Mouse (Mus musculus) heart, postnatal 4 days (tissue): ENCODE results near the gene Fzd4. TPM values are rescaled to one million over a fixed set of nuclear protein-coding genes. Genes with fewer than 3 reads are reported as not detected.
A peak's percentile ranks its signal among the peaks of the same experiment; 100 is the strongest.

ENCODE experiments used
- DNase-seq: peaks from one replicate; pipeline ENCODE4 v3.0.0; 2021
- total RNA-seq, 2 experiments: library from RNA; stranded (reverse); gene quantifications; 2 replicates each; pipeline ENCODE4 v1.2.3; 2021

Gene Fzd4
- 10 to 100 TPM; 43.2 TPM for total RNA-seq

DNA sequence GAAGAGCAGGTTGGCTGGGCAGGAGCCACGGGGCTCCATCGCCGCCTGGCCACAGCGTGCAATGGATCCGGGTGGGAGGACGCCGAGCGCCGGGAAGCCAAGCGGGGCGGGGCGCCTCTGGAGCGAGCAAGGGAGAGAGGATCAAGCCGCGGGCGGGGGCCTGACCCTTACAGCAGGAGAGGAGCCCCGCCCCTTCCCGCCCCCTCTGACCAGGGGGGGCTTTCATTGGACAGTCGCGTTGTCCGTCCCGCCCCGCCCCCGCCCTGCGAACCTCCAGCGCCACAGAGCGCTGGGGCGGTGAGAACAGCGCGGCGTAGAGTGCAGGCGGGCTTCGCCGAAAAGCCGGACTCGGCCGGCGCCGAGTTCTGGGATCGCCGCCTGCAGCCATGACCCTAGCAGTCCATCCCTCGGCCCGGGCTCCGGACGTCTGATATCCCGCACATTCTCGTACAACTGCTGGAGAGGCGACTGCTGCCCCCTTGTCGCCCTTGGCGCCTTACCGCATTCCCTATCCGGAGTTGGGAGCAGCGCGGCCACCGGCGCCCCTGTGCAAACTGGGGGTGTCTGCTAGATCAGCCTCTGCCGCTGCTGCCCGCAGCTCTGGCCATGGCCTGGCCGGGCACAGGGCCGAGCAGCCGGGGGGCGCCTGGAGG lies at the start of gene Fzd4, which contains the start of gene Tmem135:
Gene Fzd4, plus strand, starts transcription at position 275 of the 653 bp plus-strand sequence.
Gene Tmem135, minus strand, starts transcription at position 142 of the 653 bp plus-strand sequence.
- DNase-seq = peak; percentile 97

DNA sequence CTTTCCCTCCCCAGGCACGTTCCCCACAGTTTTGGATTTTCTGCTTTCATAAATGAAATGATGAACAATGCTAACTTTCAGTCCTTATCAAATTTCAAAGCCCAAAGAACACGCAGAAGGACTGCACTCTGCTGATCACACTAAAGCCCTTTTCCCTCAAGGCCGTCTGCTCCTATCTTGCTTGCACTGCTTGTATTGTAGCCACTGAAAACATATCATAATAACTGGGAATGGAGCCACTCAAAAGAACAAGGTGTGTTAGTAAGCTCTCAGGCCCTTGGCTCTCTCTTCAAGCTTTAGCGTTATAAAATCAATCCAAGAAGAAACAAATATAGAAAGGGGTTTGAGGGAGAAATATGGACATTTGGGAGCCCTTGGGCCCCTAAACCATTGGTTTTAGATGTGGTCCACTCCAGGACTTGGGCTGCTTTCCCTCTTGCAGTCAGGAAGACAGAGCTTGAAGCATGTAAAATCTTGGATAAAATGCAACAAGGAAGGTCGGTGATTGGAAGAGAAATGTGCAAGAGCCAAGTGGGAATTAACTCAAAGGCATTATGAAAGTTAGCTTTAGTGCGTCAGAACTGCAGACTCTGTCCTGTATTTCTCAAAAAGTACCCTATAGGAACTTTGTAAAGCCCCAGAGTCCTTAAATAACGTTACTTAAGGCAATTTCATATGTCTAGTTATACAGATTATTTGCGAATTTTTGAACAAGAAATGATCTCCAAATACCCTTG lies 48.5 kb upstream of the Fzd4 start:
- no peak for DNase-seq

DNA sequence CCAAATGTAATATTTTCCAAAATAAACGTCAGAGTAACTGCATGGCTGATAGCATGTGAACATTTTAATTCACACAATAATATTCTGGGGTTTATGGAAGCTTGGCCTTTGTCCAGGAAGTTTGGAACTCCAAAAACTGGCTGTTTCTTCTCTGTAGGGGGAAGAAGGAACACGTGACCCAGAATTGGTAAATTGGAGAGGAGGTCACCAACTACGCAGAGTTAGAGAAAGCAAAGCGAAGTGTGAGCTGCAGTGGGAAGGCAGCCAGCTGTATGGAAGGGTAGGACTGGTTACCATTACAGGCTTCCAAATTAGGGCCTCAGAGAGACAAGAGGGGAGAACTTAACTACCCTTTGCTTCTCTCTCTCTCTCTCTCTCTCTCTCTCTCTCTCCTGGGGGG lies 47.8 kb upstream of the Fzd4 start:
- peak; percentile 32 for DNase-seq

DNA sequence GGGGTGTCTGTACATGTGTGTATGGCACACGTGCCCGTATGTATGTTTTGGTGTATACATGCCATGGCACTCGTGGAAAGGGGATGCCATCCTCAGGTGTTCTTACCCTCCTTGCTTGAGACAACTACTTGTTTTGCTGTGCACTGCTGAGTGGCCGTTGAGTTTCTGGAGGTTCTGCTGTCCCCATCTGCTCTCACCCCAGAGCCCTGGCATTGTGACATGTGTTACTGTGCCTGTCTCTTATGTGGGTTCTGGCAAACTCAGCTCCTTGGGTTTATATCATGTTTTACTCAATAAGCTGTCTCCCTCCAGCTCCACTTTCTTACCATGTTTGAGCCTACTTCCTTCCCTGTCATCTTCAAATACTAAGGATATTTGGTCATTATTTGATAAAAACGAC lies 40.2 kb upstream of the Fzd4 start:
- DNase-seq = no peak

DNA sequence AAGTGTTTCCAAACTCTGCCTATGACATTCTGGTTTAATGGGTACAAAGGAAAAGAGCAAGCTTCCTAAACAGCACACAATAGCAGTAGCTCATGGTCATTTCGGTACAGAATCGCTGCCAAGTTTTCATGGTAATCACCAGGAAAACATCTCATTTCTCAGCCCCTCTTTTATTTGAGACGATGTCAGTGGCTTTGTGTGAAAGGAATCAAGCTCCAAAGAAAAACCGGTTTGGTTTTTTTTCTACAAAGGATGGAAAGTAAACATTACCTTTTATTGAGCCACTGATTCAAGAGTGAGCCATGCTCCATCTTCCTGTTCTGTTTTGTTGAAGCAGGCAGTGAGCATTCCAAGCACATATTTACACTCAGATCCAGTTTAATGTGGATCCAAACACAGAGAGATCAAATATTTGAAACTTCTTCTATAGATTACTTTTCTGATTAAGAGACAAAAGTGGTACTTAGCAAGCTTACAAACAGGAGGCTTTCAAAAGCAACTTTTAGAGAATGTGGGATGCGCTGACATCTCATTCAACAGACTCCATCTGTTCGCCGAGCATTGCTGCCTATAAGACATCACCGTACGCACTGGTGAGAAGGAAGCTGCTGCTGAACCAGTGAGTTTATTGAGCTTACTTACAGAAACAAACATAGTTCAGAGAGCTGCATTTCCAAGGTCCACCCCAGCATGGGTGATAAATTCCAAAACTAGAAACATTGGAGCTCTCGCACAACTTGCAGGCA lies 38.8 kb upstream of the Fzd4 start:
- no peak for DNase-seq

DNA sequence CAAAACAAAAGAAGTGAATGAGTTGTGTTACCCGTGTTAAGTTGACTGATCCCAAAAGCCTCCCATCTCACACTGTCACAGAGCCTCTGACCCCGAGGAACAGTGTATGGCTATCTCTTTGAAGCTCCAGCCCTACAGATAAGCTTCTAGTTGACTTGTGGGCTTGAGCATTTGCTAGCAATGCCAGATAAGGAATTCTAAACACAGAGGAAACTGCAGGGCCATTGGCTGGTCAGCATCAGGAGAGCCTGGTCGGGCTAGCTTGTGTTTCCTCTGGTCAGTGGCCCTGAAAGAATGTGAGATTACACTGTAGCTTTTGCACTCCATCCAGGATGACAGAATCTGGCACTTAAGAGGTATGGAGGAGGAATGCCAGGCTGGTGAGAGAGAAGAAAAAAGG lies 36.5 kb upstream of the Fzd4 start:
- DNase-seq = peak; percentile 33

DNA sequence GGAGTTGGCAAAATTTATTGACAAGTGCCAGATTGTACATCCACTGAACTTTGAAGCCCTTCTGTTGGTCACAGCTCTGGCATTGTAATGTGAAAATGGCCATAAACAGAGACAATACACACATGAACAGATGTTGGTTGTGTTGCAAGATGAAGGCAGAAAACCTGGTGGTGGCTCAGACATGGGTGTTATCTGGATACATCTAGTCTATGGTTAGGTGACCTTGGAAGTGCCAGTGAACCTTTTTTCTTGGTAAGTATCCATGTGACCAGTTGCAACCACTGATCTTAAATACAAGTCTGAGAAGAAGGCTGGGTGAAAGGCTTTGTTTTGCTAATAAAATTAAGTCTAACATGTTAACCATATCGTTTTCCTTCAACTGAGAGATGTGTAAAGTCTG lies 34.1 kb upstream of the Fzd4 start:
- DNase-seq = no peak

DNA sequence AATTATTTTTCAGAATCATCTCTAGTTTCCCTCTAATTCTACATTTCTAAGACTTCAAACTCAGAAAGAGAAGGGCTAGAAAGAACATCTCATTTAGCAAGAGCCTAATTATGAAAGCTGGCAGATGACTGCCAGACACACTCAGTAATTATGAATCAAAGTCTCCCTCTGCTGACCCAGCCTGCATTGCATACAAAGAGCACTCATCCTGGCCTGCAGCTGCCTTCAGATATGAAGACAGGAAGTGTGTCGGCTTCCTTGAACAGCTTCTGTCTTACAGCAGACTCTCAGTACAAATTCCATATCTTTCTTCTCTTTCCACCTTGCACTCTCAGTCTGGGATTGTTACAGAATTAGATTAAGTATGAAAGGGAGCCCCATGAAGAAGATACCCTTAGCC lies 33.2 kb upstream of the Fzd4 start:
- peak; percentile 65 for DNase-seq

DNA sequence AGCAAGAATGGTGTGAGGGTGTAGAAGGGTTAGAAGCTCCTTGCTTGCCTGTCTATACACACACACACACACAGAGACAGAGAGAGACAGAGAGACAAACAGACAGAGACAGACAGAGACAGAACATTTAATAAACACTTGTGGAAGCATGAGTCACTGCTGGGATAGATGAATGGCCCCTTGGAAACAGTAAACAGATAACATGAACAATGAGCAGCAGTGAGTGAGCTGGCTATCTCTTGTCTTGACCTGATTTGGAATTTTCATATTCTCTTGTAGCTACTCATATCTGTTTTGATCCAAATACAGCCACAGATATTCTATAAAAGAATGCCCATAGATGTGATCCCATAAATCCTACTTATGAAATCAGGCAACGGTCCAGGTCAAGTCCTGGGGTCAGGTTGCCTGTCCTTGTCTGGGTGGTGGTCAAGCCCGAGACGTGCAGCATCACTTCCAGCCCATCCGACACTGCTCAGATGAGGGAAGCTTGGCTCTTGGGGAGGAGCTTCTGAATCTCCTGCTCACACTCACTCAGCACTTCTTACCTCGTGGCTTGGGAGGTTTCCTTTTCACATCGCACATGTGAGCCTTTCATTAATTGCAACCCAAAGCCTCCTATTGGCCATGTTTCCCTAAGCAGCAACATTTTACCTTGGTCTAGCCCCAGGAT lies 32.4 kb upstream of the Fzd4 start:
- DNase-seq = no peak

DNA sequence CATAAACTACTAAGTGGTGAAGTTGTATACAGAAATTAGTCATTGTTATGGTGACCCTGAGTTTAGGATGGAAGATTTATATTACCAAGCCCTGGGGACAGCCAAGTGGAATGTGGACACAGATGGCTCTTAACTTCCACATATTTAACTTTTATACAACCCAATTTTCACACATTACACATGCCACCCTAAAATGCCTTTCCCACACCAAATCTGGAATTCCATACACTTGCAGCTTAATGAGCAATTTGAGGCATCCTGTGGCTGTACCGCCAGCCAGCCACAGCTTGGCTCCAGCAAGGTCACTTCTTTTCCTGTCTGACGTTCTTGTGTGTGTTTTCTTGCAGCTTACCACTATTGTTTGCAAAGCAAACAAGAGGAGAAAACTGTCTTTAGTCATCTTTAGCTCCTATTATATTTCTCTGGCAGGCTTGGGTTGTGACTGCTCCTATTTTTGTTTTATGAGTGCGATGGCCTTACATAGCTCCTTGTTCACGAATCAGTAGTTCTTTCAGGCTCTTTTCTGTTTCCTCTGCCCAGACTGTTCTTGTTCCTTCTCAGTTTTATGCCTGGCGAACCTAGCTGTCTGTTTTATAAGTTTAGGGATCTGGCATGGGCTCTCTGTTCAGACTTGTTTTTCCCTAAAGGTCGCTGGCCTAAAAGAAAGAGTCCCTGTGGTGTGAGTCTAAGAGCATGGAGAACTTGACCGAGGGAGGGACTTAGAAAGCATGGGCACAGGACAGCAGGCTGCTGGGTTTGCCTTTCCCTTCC lies 23.0 kb upstream of the Fzd4 start:
- no peak for DNase-seq

DNA sequence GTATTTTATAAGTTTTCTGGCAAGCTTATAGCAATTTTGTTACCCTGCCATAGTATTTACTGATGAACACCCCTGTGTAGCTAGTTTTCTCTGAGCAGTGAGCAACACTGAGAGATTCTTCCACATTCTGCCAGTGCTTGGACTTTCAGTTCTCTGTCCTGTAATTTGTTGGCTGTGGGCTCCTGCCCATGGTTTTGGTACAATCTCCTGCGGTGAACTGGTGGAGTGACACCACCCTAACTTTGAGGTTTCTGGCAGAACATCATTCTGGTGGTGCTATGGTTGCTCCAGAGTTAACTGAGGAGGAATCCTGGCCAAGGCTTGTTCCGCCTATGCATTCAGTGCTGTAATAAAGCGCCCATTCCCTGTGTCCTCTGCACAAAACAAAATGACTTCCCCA lies 21.3 kb upstream of the Fzd4 start:
- no peak for DNase-seq

DNA sequence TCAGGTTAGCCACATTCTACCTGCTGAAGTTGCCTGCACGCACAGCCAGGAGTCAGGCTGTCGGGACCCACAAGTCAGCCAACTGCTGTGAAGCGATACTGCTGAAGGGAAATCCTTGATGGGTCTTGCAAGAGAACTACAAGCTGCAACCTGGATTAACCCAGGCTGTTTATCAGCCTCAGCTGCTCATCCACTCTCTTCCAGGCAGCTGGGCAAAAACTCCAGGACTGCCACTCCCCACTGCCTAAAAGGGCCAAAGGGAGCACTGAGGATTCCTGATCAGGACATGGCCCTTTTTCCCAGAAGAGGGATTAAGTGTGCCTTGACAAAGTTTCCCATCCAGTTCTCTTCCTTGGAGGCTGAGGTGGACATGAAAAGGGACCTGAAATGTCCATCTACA lies 15.2 kb upstream of the Fzd4 start:
- no peak for DNase-seq

DNA sequence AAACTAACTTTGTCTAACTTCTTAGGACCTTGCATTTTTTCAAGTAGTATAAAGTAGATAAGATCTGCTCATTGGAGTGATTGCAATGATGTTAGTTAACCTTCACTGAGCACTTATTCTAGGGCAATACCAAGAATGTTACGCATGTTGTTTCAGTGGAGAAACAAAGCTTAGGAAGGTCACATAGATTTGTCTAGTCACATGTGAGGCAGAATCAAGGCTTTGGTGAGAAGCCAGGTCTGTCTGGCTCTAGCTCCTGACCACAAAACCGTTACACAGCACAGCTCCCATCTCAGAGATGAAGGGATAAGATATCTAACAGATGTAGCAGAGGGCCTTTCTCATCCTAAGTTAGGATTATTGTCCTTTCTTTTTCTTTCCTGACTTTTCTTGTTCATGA lies 13.5 kb upstream of the Fzd4 start:
- DNase-seq = no peak

DNA sequence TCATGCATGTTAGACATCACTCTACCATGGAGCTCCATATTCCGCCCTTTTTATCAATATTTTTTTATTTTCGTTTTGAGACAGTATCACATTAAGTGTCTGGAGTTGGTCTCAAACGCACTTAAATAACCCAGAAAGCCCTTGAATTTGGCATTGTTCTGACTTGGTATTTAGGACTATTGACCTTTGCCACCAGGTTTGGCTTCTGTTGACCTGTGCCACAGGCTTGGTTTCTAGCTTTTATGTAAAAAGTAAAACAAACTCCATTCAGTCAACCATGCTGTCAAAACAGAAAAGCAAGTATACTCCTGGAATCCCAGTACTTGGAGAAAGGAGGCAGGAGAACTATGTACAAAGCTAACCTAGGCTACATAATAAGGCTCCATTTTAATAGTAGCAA lies 12.9 kb upstream of the Fzd4 start:
- DNase-seq = no peak

DNA sequence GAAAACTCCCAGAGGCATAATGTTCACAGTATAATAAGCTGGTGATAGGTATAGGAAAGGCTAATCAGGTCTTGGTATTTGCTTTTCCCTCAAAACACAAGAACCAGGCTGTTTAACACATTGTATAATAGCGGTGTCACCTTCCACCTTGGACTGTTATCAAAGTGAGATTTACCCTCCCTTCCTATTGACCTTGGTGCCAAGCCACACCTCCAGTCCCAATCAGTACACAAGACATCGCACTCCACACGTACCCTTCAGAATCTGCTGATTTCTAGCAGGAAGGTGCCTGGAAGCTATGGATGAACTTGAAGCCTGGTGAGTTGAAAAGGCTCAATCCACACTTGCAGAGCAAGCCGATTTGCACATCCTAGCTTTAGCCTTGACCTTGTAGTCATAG lies 12.3 kb upstream of the Fzd4 start:
- DNase-seq = no peak

DNA sequence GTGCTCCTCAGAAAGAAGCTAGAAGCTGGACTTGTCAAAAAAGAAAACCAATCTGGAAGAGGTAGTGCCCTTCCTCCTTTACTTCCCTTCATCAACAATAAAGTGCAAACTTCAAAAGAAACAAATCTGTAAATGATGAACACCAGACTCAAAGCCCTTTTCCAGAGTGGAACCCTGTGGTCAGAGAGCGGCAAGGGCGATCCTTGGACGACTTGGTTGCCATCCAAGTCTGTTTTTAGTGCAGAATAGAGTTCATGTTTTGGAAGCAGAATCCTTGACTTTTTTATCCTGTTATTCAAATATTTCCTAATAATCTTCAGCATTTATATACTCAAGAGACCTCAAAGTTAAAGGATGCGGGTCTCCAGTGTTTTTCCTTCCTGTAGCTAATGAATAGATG lies 11.8 kb upstream of the Fzd4 start:
- no peak for DNase-seq

DNA sequence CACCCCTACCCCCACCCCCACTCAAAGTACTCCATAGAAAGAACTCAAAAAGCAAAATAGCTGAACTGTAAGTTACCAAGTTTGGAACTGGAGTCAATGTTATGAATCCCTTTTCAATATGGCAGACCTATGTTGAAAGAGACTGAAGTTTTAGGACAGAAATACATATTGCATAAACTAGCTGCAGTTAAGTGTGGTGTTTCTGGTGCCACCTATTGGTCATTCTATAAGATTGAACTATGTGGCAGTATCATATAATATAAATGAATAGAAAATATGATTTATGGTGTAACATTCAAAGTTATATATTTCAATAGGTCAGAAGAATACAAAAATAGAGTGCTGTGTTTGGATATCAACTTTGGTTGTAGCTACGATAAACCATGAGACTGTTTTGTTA lies 11.3 kb upstream of the Fzd4 start:
- DNase-seq = no peak

DNA sequence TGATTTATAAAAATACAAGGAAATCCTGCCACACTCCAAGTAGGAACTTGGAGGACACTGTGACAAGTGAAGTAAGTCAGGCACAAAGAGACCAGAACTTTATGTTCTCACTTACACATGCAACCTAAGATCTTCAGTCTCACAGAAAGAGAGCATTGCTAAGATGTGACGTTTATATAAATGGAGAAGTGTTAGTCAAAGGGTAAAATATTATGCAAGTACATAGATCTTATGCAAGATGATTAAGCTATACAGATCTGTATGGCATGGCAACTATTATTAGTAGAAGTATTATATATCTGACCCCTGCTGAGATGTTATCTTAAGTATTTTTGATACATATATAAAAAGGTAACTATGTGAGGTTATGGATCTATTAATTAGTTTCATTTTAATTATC lies 8.8 kb upstream of the Fzd4 start:
- no peak for DNase-seq

DNA sequence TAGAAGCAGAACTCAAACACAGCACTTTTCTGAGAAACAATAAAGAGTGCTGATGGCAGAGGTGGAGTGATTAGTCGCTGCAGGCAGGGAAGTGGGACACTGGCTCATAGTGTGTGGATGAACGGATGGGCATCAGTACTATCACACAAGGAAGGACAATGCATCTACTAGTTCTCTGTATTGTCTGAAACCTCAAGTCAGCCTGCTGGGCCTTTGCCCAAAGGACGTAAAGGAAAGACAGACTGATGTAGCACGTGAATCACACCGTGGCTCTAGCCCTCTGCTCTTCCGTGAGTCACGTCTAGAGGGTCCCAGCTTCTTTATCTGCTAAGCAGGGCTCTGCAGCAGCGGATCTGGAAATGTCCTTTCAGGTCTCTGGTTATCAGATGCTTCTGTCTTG lies 7.8 kb upstream of the Fzd4 start:
- no peak for DNase-seq

DNA sequence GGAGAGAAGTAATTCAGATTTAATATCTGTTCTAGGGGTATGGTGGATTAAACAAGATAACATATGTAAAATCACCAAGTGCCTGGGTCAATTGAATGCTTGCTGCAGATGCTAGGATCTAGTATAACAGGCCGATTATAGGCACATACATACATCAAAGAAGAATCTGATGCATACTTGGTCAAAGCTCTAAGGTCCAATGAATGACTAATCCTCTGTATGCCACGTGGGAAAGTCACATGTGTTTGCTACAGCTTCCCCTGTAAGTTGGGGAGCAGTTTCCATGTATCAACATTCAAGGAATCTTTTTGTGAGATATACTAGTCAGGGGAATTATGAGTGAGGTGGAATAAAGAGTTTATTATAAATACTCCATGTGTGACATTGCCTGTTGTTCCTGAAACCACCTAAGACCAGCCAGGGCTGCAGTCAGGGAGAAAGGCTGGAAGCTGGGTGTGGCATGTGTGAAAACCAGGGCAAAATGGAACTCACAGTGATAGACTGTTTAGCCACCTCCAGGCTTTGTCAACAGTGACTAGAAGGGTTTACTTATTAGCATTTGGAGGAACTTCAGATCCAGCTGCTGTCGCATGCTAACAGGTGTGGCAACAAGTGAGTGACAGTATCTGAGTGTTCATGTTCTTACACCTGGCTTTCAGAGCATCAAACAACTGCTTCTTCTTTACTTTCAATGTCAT lies 6.2 kb upstream of the Fzd4 start:
- no peak for DNase-seq

DNA sequence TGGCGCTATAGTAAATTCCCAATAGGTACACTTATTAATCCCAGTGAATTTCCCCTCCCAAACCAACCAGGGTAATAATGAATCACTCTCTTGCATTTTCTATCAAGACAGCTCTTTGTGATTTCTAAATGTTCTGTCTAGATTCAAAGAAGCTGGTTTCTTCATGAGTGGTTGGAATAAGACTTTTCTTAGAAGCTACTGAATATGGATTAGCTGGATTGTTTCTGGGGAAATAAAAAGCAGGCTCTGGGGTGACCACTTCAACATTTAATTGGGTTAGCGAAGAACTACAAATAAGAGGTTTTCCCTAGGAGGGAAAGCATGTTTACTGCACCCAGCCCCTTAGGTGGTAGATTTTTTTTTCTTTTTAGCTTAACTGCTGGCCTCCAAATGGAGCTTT lies 3.4 kb upstream of the Fzd4 start:
- DNase-seq = no peak
